8 mouse cellular contexts compared by ENCODE assay signal in the genomic region with DNA sequence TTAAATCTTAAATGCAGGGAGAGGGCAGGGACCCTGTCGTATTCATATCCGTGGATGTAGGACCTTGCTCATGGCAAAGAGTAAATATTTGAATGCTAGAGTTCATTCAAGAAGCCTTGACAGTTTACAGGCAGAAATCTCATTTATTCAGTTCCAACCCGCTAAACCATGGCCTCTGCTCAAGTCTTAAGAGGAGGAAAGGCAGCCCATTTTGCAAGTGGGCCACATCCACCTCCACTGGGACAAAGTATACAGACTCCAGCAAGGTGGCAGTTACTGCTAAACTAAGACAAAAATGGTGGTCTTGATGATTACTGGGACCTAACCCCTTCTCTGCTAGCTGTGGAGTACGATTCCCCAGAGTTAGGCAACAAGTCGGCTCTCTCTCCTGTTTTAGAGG. TPM values are rescaled to one million over a fixed set of nuclear protein-coding genes. Genes with fewer than 3 reads are reported as not detected.
DNase-seq lines count a peak whose midpoint lies in the region; ATAC-seq and TF ChIP-seq lines count a peak whose summit lies in the region.

No protein-coding gene starts in this region.

- no peak for TF ChIP-seq CTCF in lung, adult 2 months (IDR thresholded peaks at IDR 0.05; ENCODE audit: insufficient read depth, low read length)
- no peak for TF ChIP-seq CTCF in small intestine, adult 2 months (IDR thresholded peaks at IDR 0.05; ENCODE audit: extremely low read depth, insufficient read length, insufficient replicate concordance, low read depth, low read length)

- no peak for DNase-seq in lung, adult 2 months
- no peak for DNase-seq in lung, adult 18-20 months
- no peak for DNase-seq in limb, embryonic 14.5 days (ENCODE audit: low spot score)
- no peak for DNase-seq in urinary bladder, postnatal 36 days (ENCODE audit: low spot score in 2 of 2)
- DNase-seq in urinary bladder, postnatal 25 days (ENCODE audit: low spot score) = no peak
- DNase-seq in kidney, adult 9 months = no peak

- peaks cover 4% of the 10 kb centered on the region; the same call in 1 of the 2 replicates for H3K4me1 ChIP-seq in lung, adult 2 months (ENCODE audit: control insufficient read depth, insufficient read depth, low read length)
- 0 out of 2 replicates have a peak, but pooled peaks cover 5% of the 10 kb centered on the region for H3K4me1 ChIP-seq in limb, embryonic 14.5 days (ENCODE audit: control insufficient read depth, insufficient read depth, low read length)
- H3K4me1 ChIP-seq in small intestine, adult 2 months (ENCODE audit: control insufficient read depth, insufficient read depth, insufficient read length, low read length) = peaks cover 12% of the 10 kb centered on the region; the same call in 1 of the 2 replicates

- no peak overlapping the region for H3K9ac ChIP-seq in limb, embryonic 14.5 days (ENCODE audit: low read depth, low read length, severe bottlenecking)

- peak; percentile 8 for ATAC-seq in erythroblast, adult 5-6 weeks (replicated peaks; ENCODE audit: low FRiP score, poor library complexity, severe bottlenecking)
- no peak for ATAC-seq in limb, embryonic 14.5 days (ENCODE audit: low FRiP score, low read depth)

- H3K27me3 ChIP-seq in limb, embryonic 14.5 days (ENCODE audit: control insufficient read depth, insufficient read depth, low read length) = no peaks in the 10 kb centered on the region
- no peaks in the 10 kb centered on the region for H3K27me3 ChIP-seq in small intestine, adult 2 months (ENCODE audit: control insufficient read depth, insufficient read depth, low read length)

- H3K4me3 ChIP-seq in lung, adult 2 months (replicated peaks; ENCODE audit: extremely low read depth, low read depth, low read length) = peak overlapping the region; percentile 93
- peak overlapping the region; percentile 53 for H3K4me3 ChIP-seq in limb, embryonic 14.5 days (replicated peaks; ENCODE audit: low read length)
- H3K4me3 ChIP-seq in small intestine, adult 2 months (ENCODE audit: low read depth, low read length) = no peak overlapping the region

- no peaks in the 10 kb centered on the region for H3K9me3 ChIP-seq in limb, embryonic 14.5 days (ENCODE audit: control insufficient read depth, low read length)

- peak overlapping the region; percentile 92; the same call in 1 of the 2 replicates for H3K27ac ChIP-seq in limb, embryonic 14.5 days (replicated peaks; ENCODE audit: low read depth, low read length)
- H3K27ac ChIP-seq in small intestine, adult 2 months (ENCODE audit: insufficient read depth, low read depth, low read length) = peak overlapping the region; percentile 98

- no peaks in the 10 kb centered on the region for H3K36me3 ChIP-seq in limb, embryonic 14.5 days (ENCODE audit: control insufficient read depth, insufficient read depth, low read length)
- no peaks in the 10 kb centered on the region for H3K36me3 ChIP-seq in small intestine, adult 2 months (ENCODE audit: control insufficient read depth, insufficient read depth, low read length)

- 25% methylated on average over 5 of the region's 5 CpGs for whole genome bisulfite sequencing in lung, adult 2 months
- 36% methylated on average over 5 of the region's 5 CpGs for WGBS in limb, embryonic 14.5 days
- 26% methylated on average over 5 of the region's 5 CpGs for WGBS in small intestine, adult 2 months

- TF ChIP-seq POLR2A in lung, adult 2 months (IDR thresholded peaks at IDR 0.05; ENCODE audit: borderline replicate concordance, extremely low read depth, low read depth, low read length) = no peak
- TF ChIP-seq POLR2A in limb, embryonic 14.5 days (IDR thresholded peaks at IDR 0.05; ENCODE audit: borderline replicate concordance, extremely low read depth, insufficient read depth, insufficient read length) = no peak
- no peak for TF ChIP-seq POLR2A in small intestine, adult 2 months (IDR thresholded peaks at IDR 0.05; ENCODE audit: low read depth, low read length)

- peak overlapping the region; percentile 64 for H3K4me2 ChIP-seq in limb, embryonic 14.5 days (replicated peaks; ENCODE audit: low read depth, low read length, severe bottlenecking)

RNA-seq across cellular contexts. Expression of gene Nhej1, which starts 0.4 kb away (rescaled TPM):
- 1.8 and 2.7 TPM in 2 replicates for polyA plus RNA-seq in lung, adult 2 months (2012; rRNA removed)
- total RNA-seq in erythroblast, adult 5-6 weeks (2015; ENCODE audit: low replicate concordance) = 0.77 and 8.2 TPM in 2 replicates
- 4.0 and 10.0 TPM in 2 replicates for total RNA-seq in erythroblast, adult 5-6 weeks (2017; ENCODE audit: low replicate concordance)
- 4.4 and 4.8 TPM in 2 replicates for polyA plus RNA-seq in limb, embryonic 14.5 days (2012; rRNA removed)
- polyA plus RNA-seq in limb, embryonic 14.5 days (2014; fragmentation: Nextera tagmentation; extraction: Ambion mirVana) = 7.8 and 10.8 TPM in 2 replicates
- 0.86 and 2.0 TPM in 2 replicates for polyA plus RNA-seq in small intestine, adult 2 months (2012; rRNA removed)

RNA-seq across cellular contexts. Expression of gene Slc23a3, which starts 8.3 kb away (rescaled TPM):
- polyA plus RNA-seq in lung, adult 2 months (2012; rRNA removed) = 1.4 and 2.0 TPM in 2 replicates
- 1.3 and 3.5 TPM in 2 replicates for total RNA-seq in erythroblast, adult 5-6 weeks (2015; ENCODE audit: low replicate concordance)
- 0.28 and 0.60 TPM in 2 replicates for total RNA-seq in erythroblast, adult 5-6 weeks (2017; ENCODE audit: low replicate concordance)
- polyA plus RNA-seq in limb, embryonic 14.5 days (2012; rRNA removed) = 0.55 and 0.58 TPM in 2 replicates
- polyA plus RNA-seq in limb, embryonic 14.5 days (2014; fragmentation: Nextera tagmentation; extraction: Ambion mirVana) = 0.11 and 0.12 TPM in 2 replicates
- 1.2 TPM in 2 replicates for polyA plus RNA-seq in small intestine, adult 2 months (2012; rRNA removed)

RNA-seq across cellular contexts. Expression of gene Cnppd1, which starts 17.1 kb away (rescaled TPM):
- 57.6 and 64.3 TPM in 2 replicates for polyA plus RNA-seq in lung, adult 2 months (2012; rRNA removed)
- total RNA-seq in erythroblast, adult 5-6 weeks (2015; ENCODE audit: low replicate concordance) = 41.6 and 42.7 TPM in 2 replicates
- 135 and 169 TPM in 2 replicates for total RNA-seq in erythroblast, adult 5-6 weeks (2017; ENCODE audit: low replicate concordance)
- polyA plus RNA-seq in limb, embryonic 14.5 days (2012; rRNA removed) = 48.1 and 56.7 TPM in 2 replicates
- polyA plus RNA-seq in limb, embryonic 14.5 days (2014; fragmentation: Nextera tagmentation; extraction: Ambion mirVana) = 37.8 and 39.7 TPM in 2 replicates
- 31.5 and 90.4 TPM in 2 replicates for polyA plus RNA-seq in small intestine, adult 2 months (2012; rRNA removed)

RNA-seq across cellular contexts. Expression of gene Retreg2, which starts 17.2 kb away (rescaled TPM):
- polyA plus RNA-seq in lung, adult 2 months (2012; rRNA removed) = 112 and 123 TPM in 2 replicates
- 30.7 and 38.0 TPM in 2 replicates for total RNA-seq in erythroblast, adult 5-6 weeks (2015; ENCODE audit: low replicate concordance)
- total RNA-seq in erythroblast, adult 5-6 weeks (2017; ENCODE audit: low replicate concordance) = 45.0 and 54.0 TPM in 2 replicates
- polyA plus RNA-seq in limb, embryonic 14.5 days (2012; rRNA removed) = 74.8 and 101 TPM in 2 replicates
- polyA plus RNA-seq in limb, embryonic 14.5 days (2014; fragmentation: Nextera tagmentation; extraction: Ambion mirVana) = 46.4 and 48.1 TPM in 2 replicates
- 47.4 and 113 TPM in 2 replicates for polyA plus RNA-seq in small intestine, adult 2 months (2012; rRNA removed)

RNA-seq across cellular contexts. Expression of gene Zfand2b, which starts 43.0 kb away (rescaled TPM):
- 59.4 and 68.0 TPM in 2 replicates for polyA plus RNA-seq in lung, adult 2 months (2012; rRNA removed)
- total RNA-seq in erythroblast, adult 5-6 weeks (2015; ENCODE audit: low replicate concordance) = 15.9 and 28.2 TPM in 2 replicates
- total RNA-seq in erythroblast, adult 5-6 weeks (2017; ENCODE audit: low replicate concordance) = 43.3 and 49.6 TPM in 2 replicates
- polyA plus RNA-seq in limb, embryonic 14.5 days (2012; rRNA removed) = 53.2 and 58.5 TPM in 2 replicates
- 40.2 TPM in 2 replicates for polyA plus RNA-seq in limb, embryonic 14.5 days (2014; fragmentation: Nextera tagmentation; extraction: Ambion mirVana)
- 45.0 and 106 TPM in 2 replicates for polyA plus RNA-seq in small intestine, adult 2 months (2012; rRNA removed)
